Mouse (Mus musculus): Measurements from ENCODE around the gene Srarp. TPM values are rescaled to one million over a fixed set of nuclear protein-coding genes. Genes with fewer than 3 reads are reported as not detected.

The Srarp gene
- total RNA-seq, 2 experiments from 2014 or later: not detected

- ATAC-seq (replicated peaks; ENCODE audit: low FRiP score, poor library complexity, severe bottlenecking): no peak
Measured at GRCm38 (mm10) chr4:141459766-141460165, 23.9 kb upstream of the Srarp start.

DNA sequence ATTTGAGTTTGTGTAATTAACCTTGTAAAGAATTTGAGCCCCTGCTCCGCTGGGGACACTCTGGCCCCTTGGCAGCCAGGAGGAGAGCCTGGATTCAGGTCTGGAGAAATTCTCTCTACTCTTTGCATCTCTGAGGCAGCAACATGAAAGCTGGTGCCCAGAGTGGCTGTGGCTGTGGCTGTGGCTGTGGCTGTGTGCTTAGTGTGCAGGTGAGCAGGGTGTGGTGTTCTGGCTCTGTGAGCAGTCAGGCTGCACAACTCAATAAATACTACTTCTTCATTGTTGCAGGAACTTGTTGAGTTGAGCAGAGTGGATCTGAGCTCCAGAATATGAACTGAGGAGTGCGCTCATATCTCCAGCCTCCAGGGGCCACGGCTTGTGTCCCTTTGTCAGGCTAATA, 23.0 kb upstream of the Srarp start:
- ATAC-seq (replicated peaks; ENCODE audit: low FRiP score, poor library complexity, severe bottlenecking): no peak

DNA sequence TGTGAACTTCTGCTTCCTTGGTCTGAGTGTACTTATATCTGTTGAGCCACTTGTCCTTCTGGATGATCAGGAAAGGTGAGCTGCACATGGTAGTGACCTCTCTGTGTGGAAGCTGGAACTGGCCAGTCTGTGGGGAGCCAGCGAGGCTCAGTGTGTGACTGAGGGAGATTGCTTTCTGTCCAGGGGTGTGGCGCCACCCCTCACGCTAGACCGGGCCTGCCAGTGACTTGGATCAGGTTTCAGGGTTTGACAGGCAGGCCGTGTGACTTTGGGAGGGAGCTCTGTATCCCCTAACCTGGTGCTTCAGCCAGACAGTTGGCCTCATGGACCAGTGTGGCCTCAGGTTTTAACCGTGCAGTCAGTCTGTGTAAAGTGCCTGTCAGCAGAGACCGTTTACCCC, 22.3 kb upstream of the Srarp start:
- ATAC-seq (replicated peaks; ENCODE audit: low FRiP score, poor library complexity, severe bottlenecking): no peak

DNA sequence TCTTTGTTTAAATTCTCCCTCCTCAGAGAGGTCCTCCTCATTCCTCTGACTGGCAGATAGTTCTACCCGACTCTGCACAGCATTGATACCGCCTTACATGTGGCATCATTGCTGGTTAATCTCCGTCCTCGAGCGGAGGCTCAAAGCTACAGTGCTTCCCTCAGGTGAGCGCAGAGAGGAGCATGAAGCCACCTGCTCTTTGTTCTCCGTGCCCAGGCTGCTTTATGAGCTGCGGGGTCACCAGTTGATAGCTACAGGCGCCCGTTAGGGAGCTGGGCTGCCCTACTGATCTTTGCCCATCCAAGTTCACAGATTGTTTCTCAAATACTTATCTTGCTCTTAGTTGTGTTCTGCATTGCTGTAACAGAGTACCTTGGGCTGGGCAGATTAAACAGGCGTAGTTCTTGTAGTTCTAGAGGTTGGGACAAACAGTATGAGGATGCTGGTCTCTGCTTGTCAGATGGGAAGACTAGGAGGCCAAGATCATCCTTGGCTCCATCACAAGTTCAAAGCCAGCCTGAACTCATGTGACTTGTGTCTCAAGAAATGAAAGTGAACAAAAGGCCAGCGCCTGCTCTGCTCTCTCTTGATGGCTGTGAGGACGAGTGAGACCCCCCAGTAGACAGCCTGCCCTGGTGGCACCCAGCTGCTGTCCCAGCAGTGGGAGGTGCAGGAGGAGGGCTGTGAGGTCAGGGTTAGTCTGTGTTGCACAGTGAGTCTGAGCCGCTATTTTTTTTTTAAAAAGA, 20.5 kb upstream of the Srarp start:
- no peak for ATAC-seq (replicated peaks; ENCODE audit: low FRiP score, poor library complexity, severe bottlenecking)

DNA sequence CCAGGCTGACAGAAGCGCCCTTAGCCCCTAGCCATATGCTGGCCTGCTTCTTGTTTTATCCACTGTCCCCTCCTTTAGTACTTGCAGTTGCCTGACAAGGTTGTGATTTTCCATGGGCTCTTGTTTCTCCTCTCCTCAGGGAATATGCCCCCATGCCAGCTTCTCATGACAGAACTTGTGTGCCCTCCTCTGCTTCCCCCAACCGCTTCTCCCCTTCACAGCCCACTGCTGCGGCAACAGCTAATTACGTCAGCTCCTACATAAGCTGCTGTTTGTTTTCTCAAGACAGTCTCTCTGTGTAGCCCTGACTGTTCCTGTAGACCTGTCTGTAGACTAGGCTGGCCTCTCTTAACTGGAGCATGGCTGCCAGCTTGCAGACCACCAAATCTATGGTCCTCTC, 19.6 kb upstream of the Srarp start:
- no peak for ATAC-seq (replicated peaks; ENCODE audit: low FRiP score, poor library complexity, severe bottlenecking)

- ATAC-seq (replicated peaks; ENCODE audit: low FRiP score, poor library complexity, severe bottlenecking): no peak
Measured at GRCm38 (mm10) chr4:141454581-141455350, 18.9 kb upstream of the Srarp start.

DNA sequence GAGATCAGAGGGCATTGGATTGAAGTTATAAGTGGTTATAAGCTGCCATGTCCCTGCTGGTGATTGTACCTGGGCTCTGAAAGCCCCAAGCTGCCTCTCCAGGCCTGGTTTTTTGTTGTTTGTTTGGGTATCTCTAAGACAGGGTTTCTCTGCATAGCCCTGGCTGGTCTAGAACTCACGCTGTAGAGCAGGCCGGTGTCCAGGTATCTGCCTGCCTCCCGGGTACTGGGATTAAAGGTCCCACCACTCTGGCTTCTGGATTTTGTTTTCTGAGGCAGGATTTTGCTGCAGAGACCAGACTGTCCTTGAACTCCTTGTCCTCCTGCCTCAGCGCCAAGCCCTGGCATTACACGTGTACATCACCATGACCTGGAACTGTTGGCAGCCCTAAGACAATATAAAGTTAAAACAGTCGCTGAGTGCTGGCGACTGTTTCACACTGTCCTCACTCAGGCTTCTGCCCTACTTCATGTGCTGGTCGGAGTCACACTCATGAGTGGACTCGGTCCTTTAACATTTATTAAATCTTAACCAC, 16.1 kb upstream of the Srarp start:
- no peak for ATAC-seq (replicated peaks; ENCODE audit: low FRiP score, poor library complexity, severe bottlenecking)

DNA sequence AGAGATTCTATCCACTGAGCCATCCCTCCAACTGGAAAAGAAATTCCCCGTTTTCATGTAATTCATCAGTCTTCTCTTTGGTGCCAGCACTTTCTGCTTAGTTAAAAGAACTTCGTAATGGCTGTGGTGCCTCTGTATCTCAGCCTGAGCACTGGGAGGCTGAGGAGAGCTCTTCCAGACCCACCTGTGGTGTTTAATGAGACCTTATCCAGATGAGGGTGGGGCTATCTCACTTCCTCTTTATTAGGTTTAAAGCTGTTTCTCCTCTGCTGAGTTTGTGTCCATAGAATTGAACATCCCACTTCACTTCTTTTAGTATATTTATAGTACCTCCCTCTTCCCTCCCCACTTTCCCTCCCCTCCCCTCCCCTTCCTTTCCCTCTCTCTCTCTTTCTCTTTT, 15.3 kb upstream of the Srarp start:
- no peak for ATAC-seq (replicated peaks; ENCODE audit: low FRiP score, poor library complexity, severe bottlenecking)

- ATAC-seq (replicated peaks; ENCODE audit: low FRiP score, poor library complexity, severe bottlenecking): no peak
Measured at GRCm38 (mm10) chr4:141446211-141446610, 10.3 kb upstream of the Srarp start.

DNA sequence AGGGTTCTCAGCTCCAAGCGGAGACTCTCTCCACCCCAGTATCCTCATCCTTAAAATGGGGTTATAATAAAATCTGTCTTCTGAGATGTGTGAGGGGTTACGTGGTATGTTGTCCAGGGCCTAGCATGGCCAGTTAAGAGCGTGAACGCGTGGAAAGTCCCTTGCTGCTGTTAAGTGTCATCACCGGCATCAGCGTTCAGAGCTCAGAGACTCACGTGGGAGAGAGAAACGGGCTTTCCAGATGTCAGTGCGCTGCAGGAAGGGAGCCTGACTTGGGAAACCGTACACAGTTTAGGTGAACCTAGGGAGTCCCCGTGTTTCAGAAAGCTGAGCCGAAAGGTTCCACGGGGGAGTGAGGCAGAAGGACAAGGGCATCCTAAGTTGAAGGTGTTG, 9.4 kb upstream of the Srarp start:
- no peak for ATAC-seq (replicated peaks; ENCODE audit: low FRiP score, poor library complexity, severe bottlenecking)

DNA sequence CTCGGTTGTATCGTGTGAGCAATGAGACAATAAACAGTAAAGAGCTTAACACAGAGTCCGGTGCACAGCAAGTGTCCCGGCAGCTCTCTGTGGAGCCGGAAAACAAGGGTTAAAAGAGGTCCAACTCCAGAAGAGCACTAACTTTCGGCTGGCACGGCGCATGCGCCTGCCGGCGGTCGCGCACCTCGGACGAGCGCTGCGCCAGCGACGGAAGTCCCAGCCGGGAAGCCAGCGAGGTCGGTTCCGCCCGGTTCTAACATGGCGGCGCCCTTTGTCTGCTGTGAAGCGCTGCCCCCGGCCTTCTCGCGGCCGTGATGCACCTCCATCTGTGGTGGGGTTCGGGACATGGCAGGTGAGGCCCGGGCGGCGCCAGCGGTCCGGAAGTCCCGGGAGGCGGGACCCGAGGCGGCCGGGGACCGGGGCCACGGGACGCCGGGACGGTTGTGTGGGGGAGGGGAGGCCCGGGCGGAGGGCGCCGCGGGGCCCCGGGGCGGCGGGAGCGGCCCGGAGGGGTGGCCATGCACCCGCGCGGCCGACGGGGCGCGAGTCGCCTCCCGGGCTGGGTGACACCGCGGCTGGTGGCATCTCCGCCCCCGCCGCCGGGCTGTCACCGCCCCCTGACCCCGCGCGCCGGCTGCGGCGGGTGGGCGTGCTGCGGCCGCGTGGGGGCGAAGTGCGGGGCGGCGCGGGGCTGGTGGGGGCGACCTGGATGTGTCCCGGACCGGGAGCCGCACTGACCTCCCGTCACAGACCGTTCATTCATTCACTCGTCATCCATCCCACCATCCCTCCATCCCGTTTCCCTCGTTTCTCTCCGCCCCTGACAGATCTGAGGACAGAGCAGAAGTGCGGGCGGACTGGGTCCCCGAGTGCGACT, 8.8 kb upstream of the Srarp start, which contains the start of gene Zbtb17:
Gene Zbtb17, plus strand, starts transcription at position 204 of the 877 bp plus-strand sequence.
- peak; percentile 94 for ATAC-seq (replicated peaks; ENCODE audit: low FRiP score, poor library complexity, severe bottlenecking)

DNA sequence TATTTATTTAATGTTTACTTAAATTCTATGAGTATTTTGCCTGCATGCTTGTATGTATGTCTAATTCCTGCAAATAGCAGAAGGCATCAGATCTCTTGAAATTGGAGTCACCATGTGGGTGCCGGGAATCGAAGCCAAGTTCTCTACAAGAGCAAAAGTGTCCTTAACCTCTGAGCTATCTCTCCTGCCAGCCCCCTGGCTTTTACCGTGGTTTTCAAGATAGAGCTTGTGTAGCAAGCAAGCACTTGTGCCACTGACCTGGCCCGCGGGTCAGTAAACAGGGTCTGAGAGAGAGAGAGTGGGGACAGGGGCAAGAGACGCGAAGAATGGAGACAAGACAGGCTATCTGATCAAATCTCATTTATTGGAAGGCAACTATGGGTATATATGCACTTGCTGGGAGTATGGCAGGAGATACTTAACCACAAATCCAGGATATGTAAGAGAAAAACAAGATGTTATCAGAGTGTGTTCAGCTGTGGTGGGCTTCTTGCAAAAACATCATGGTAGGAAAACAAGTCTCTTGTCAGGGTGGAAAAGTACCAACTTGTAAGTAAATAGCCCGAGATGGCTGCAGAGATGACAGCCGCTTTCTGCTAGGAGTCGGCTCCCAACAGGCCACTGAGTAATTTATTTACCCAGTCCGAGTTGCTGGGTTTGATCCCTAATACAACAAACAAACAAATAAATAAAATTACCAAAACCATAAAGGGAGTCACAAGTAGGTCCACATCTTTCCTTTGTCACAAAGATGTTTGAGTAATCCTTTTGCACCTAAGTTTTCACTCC, 7.9 kb upstream of the Srarp start:
- no peak for ATAC-seq (replicated peaks; ENCODE audit: low FRiP score, poor library complexity, severe bottlenecking)

DNA sequence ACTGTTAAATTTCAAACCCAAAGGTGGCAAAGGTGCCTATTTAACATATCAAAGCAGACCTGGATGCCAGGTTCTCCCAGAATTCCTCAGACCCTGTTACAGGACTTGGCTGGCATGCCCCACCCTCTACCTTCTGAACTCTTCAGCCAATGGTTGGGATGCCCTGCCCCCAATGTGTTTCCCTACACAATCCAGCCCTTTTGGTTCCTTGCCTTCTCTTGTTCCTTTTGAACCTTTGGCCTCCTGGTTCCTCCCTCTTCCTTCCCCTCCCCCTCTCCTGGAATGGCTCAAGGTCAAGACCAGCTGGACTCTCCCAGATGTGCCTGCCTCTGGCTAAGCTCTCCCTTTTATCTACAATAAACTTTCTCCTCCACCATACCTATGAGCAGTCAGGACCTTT, 5.0 kb upstream of the Srarp start:
- ATAC-seq (replicated peaks; ENCODE audit: low FRiP score, poor library complexity, severe bottlenecking): no peak

DNA sequence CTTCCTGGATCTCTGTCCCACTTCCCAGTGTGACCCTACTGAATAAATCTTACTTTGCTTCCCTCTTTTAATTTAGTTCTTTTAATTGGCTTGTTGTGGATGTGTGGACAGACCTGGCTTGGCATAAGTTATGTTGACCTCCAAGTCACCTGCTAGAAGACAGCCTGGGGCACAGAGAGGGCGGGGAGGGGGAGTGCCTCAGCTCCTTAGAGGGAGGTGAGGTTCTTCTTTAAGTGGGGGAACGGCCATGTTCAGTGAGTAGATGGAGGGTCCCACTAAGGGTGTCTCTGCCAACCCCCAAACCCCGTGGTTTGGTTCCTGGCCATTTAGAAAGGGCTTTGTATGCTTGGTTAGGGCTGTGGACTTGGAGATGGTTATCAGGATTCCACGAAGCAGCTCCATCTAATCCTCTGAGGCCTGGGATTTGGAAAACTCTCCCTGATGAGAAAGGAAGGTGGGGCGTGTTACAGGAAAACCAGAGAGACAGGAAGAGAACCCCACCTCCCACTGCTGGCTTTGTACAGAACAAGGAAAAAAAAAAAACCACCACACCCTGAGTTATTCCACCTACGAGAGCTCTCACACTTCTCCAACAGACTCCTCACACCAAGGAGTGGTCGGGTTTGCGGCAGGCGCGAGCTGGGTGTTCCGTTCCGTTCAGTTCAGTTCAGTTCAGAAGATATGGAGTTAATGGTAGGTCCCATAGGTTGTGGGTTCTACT, 3.3 kb upstream of the Srarp start:
- no peak for ATAC-seq (replicated peaks; ENCODE audit: low FRiP score, poor library complexity, severe bottlenecking)

GRCm38 (mm10) chr4:141433191-141433590, 2.7 kb downstream of the Srarp start:
- no peak for ATAC-seq (replicated peaks; ENCODE audit: low FRiP score, poor library complexity, severe bottlenecking)

GRCm38 (mm10) chr4:141432666-141433065, 3.2 kb downstream of the Srarp start:
- ATAC-seq (replicated peaks; ENCODE audit: low FRiP score, poor library complexity, severe bottlenecking): no peak

DNA sequence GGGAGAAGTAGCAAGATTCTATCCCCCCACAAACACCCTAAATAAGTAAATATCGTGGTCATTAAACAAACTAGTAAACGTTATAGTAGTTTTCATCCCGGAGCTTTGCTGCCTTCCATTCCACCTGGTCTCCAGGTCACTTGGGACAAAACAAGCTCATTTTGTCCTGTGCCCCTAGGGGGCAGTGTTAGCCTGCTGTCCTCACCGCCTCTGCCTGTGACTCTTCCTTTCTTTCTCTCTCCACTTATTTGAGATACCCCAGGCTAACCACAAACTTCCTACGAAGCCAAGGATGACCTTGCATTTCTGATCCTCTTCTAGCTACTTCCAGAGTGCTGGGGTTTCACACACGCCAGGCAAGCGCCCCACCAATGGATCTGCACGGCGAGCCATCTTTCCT, 4.9 kb downstream of the Srarp start:
- peak; percentile 76 for ATAC-seq (replicated peaks; ENCODE audit: low FRiP score, poor library complexity, severe bottlenecking)

- no peak for ATAC-seq (replicated peaks; ENCODE audit: low FRiP score, poor library complexity, severe bottlenecking)
Measured at GRCm38 (mm10) chr4:141429847-141430246, 6.1 kb downstream of the Srarp start.

GRCm38 (mm10) chr4:141429381-141429780, 6.5 kb downstream of the Srarp start:
- ATAC-seq (replicated peaks; ENCODE audit: low FRiP score, poor library complexity, severe bottlenecking): no peak
